Mouse (Mus musculus): Measurements from ENCODE around the gene Ggt5.

- TF ChIP-seq CTCF (IDR thresholded peaks at IDR 0.05), result no peak
- TF ChIP-seq POLR2A (IDR thresholded peaks at IDR 0.05; ENCODE audit: insufficient read depth, low read depth, low read length), result no peak
- no peak for TF ChIP-seq EP300 (IDR thresholded peaks at IDR 0.05; ENCODE audit: insufficient read depth, low read depth, low read length)
Measured at GRCm38 (mm10) chr10:75560549-75560899, 28.6 kb upstream of the Ggt5 start.
